Mouse (Mus musculus): ENCODE data around the gene Sf3b3.

Sf3b3 gene

GRCm38 (mm10) chr8:110847645-110848495, 1.3 kb upstream of the Sf3b3 start:
- no peak for DNase-seq (ENCODE audit: inconsistent ontology term)

- no peak for DNase-seq (ENCODE audit: inconsistent ontology term)
Measured at GRCm38 (mm10) chr8:110847171-110847549, 573 bp upstream of the Sf3b3 start.

DNA sequence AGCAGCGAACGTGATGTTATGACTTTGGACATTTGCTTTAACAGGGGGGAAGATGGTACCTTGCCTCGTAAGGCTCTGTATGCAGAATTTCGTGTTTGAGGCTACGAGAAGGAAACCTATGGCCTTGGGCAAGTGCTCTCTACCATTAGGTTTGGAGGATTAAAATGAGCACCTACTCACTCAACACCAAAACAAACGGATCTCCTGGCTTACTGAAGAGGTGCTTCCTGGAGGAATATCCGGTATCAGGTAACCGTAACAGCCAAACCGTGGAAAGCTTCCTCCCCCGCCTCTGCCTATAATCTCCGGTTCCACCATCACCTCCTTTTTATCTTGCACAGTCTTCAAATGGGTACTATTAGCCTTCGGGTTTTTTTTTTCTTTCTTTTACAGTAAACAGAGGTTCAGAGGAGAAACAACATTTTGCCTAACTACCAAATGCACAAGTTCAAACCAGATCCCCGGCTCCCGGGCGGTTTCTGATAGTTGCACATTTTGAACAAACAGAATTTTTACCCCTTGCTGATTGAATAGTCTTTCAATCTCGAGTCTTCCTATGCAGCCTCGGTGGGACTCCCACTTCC, 674 bp downstream of the Sf3b3 start:
- DNase-seq (ENCODE audit: inconsistent ontology term), result no peak

GRCm38 (mm10) chr8:110844941-110845340, 1.6 kb downstream of the Sf3b3 start:
- no peak for DNase-seq (ENCODE audit: inconsistent ontology term)

DNA sequence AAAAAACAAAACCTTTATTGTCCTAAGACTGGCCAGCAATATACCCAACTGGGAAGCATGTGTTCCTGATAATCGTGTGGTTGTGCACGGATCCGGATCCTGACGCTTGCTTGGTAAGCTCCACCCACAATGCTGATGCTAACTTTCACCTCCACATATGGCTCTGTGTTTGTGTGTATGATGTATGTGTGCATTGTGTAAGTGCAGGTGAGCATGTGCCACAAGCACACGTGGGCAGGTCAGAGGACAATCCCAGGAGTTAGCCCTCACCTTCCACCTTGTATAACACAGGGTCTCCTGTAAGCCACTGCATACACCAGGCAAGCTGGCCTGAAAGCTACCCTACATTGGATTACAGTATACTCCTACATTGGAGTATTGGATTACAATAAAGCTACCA, 3.4 kb downstream of the Sf3b3 start:
- DNase-seq (ENCODE audit: inconsistent ontology term), result no peak

- DNase-seq (ENCODE audit: inconsistent ontology term), result peak; percentile 16
Measured at GRCm38 (mm10) chr8:110842012-110842574, 4.5 kb downstream of the Sf3b3 start.

- no peak for DNase-seq (ENCODE audit: inconsistent ontology term)
Measured at GRCm38 (mm10) chr8:110831956-110832355, 14.6 kb downstream of the Sf3b3 start.

DNA sequence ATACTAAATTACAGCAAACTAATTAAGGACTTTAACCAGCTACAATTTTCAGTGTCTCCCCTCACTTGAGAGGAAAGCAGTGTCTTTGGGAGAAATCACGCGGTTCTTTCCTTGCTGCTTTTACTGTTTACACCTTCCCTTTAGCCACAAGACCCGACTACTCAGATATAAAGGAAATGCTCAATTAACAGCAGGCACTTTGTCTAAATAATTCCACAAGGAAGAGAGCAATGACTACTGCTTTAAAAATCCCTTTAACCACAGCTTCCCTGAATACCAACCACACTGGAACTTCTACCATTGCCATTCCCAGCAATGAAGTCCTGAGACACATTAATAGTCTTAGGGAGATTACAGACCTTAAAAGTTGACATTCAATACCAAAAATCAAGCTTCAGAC, 18.1 kb downstream of the Sf3b3 start:
- DNase-seq (ENCODE audit: inconsistent ontology term), result peak; percentile 39

DNA sequence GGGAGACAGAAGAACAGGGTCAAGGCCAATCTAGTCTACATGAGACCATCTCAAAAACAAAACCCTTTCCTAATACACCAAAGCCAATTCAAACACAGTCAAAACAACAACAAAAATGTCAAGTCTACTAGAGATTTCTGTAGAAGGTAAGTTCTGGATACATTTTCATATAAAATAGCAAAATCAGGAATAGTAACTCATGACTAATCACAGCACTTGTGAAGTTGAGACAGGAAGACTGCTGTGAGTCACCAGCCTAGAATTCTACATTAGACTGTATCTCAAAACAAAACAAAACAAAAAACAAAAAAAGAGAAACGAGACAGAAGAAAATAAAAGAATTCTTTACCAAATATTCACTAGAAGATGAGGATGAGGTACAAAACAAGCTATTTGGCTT, 21.7 kb downstream of the Sf3b3 start:
- DNase-seq (ENCODE audit: inconsistent ontology term), result peak; percentile 81

DNA sequence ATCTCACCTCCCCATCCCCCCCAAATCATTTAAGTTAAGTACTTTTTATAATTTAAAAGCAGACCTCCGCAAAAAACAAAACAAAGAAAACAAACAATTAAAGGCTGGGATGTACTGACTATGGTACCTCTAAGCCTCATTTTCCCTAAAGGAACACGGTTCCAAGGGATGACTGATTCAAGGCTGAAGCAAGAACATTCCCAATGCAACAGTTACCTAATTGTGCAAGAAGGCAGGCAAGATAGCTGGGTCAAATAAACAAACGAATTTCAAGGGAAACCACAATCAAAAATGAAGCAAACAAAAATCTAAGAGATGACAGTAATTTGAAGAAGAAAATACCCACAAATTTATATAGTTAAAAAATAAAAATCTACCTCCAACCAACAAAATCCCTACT, 24.6 kb downstream of the Sf3b3 start:
- no peak for DNase-seq (ENCODE audit: inconsistent ontology term)

- no peak for DNase-seq (ENCODE audit: inconsistent ontology term)
Measured at GRCm38 (mm10) chr8:110820257-110820656, 26.3 kb downstream of the Sf3b3 start.

DNA sequence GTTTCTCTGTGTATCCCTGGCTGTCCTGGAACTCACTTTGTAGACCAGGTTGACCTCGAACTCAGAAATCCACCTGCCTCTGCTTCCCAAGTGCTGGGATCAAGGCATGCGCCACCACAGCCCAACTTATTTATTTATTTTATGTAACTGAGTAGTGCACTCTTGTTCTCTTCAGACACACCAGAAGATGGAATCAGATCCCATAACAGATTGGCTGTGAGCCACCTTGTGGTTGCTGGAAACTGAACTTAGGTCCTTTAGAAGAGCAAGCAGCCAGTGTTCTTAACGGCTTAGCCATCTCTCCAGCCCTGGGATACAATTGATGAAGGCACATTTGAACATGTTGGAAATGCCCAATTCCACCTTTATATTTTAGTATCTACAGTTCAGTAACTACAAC, 28.0 kb downstream of the Sf3b3 start:
- peak; percentile 58 for DNase-seq (ENCODE audit: inconsistent ontology term)

GRCm38 (mm10) chr8:110816990-110817389, 29.6 kb downstream of the Sf3b3 start:
- DNase-seq (ENCODE audit: inconsistent ontology term), result no peak

DNA sequence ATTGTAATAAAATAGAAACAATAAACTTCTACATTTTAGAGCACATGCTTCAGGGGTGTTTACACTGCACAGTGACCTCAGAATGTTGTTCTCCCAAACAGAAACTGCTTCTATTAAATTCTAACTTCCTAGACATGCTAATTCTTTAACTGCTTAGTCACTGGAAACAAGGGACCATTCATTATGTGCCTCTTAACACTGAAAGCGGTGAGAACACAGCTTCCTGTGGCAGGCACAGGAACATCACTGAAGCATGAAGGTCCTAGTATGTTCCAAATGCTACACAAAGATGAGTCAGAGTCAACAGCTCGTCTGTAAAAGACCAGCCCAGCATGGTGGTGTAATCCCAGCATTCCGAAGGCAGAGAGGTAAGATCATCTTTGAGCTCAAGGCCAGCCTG, 31.3 kb downstream of the Sf3b3 start:
- DNase-seq (ENCODE audit: inconsistent ontology term), result peak; percentile 90

- DNase-seq (ENCODE audit: inconsistent ontology term), result no peak
Measured at GRCm38 (mm10) chr8:110813081-110813812, 33.3 kb downstream of the Sf3b3 start.

GRCm38 (mm10) chr8:110812349-110813080, 34.1 kb downstream of the Sf3b3 start:
- DNase-seq (ENCODE audit: inconsistent ontology term), result no peak

DNA sequence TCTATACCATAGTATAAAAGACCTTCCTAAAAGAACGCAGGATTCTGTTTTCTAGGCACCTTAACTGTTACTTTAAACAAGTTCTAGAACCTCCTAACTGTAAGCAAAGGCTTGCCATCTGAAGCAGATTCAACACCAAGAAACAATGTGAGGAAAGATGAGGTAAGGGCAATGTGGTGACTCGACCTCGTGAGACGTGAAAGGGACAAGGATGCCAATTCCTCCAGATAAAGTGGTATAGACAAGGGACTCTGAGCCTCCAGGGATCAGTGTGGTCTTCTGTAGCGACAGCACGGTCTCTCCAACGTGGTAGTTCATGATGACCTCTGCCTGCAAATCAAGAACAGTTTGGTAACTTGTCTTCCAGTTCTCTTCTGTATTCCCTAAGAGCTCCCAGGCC, 34.8 kb downstream of the Sf3b3 start:
- no peak for DNase-seq (ENCODE audit: inconsistent ontology term)

DNA sequence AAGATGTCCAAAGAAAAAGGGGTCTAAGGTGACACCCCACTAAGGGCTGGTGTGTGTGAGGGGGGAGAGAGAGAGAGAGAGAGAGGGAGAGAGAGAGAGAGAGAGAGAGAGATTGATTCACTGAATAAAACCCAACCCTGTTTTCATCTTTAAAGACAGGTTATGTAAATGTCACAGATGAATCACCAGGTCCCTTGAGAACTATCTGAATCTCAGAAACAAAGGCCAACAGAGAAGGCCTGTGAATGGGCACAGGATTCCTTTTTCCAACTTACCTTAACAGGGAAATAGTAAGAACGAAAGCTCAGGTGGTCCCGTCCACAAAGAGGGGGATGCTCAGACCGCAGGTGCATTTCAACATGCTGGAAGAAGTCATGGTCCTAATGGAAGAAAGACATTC, 35.5 kb downstream of the Sf3b3 start:
- no peak for DNase-seq (ENCODE audit: inconsistent ontology term)

DNA sequence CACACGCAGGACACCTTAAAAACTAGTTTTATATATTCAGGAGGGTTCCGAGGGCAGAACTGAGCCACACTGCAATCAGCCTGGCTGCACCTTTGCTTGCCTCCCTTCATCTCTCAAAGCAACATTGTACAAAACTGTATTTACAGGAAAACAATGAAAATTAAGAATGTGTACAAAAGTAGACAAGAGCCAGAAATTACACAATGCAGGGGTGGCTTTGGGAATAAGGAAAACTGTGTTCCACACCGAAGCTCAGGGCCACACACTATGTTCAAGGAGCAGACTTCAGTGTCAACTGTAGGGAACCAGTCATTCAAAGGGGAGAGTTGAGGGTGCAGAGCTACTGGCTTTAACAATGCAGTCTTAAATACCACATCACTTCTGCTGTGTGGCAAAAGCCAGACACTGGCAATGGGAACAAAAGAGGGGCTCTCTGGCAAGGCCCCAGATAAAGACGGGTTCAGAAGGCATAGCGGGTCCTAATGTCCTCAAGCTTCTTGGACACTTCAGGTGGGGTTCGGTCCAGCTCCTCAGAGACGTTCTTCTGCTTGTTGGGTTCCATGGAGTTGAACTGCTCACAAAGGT, 36.0 kb downstream of the Sf3b3 start:
- DNase-seq (ENCODE audit: inconsistent ontology term), result no peak

- DNase-seq (ENCODE audit: inconsistent ontology term), result peak; percentile 24
Measured at GRCm38 (mm10) chr8:110809831-110810230, 36.8 kb downstream of the Sf3b3 start.

Measured in Muller cell, postnatal 12 days (primary cell).